Mouse (Mus musculus): ENCODE data around the gene Gm11634.

- TF ChIP-seq CTCF (IDR thresholded peaks at IDR 0.05; ENCODE audit: borderline replicate concordance, extremely low read depth, insufficient read depth, insufficient read length) (no peak), POLR2A (IDR thresholded peaks at IDR 0.05; ENCODE audit: borderline replicate concordance, extremely low read depth, insufficient read depth, insufficient read length, poor library complexity, severe bottlenecking) (no peak)
These were observed at the start of gene Gm11634 for GRCm38 (mm10) chr11:101599156-101599555.
